Mouse (Mus musculus) adrenal gland, postnatal 14 days (tissue): ENCODE results near the gene Prr15l. TPM values are rescaled to one million over a fixed set of nuclear protein-coding genes. Genes with fewer than 3 reads are reported as not detected.
A peak's percentile ranks its signal among the peaks of the same experiment; 100 is the strongest.

Source experiments
- DNase-seq: peaks from one replicate; pipeline ENCODE4 v3.0.0; 2021; ENCODE audit warnings: mixed read lengths
- total RNA-seq: library from RNA; stranded (reverse); gene quantifications from 2 replicates; pipeline ENCODE4 v1.2.3, GENCODE M21; 2021

The Prr15l gene
- total RNA-seq, 1 experiment from 2014 or later: 0.37 TPM

GRCm38 (mm10) chr11:96977606-96978400, 49.9 kb downstream of the Prr15l start:
- DNase-seq: peak; percentile 99

DNA sequence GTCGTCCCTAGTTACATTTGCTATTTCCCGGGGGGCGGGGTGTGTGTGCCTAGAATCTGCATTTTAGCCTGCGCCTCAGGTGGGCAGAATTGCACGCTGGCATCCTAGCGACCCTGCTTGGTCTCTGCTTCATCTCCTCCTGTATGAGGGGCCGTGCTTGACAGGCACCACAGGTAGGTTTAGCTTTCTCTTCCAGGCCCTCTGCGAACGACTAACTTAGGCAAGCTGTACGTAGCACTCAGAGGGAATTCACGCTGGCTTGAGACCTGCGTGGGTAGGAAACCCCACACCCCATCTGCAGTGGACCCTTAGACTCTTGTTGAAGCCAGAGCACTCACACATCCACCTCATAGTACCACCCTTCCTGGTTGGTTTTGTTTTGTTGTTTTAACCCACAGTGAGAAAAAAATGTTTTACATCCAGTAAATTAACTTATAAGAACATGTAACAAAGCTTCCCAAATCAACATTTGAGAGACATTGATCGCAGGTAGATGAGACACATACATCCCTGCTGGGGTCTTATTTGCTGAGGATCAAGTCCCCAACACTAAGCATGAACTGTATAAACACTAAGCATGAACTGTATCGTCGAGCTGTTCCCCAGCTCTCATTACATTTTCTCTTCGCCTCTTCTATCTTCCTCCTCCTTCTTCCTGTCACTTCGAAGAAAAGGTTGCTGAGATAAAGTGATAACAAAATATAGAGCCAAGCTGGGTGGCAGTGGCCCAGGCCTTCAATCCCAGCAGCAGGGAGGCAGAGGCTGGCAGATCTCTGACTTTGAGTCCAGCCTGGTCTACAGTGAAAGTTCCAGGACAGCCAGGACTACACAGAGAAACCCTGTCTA, 50.7 kb downstream of the Prr15l start:
- DNase-seq: no peak

- no peak for DNase-seq
Measured at GRCm38 (mm10) chr11:96979329-96979728, 51.4 kb downstream of the Prr15l start.

- DNase-seq: peak; percentile 40
Measured at GRCm38 (mm10) chr11:96980021-96980420, 52.1 kb downstream of the Prr15l start.

GRCm38 (mm10) chr11:96981461-96981860, 53.6 kb downstream of the Prr15l start:
- no peak for DNase-seq

DNA sequence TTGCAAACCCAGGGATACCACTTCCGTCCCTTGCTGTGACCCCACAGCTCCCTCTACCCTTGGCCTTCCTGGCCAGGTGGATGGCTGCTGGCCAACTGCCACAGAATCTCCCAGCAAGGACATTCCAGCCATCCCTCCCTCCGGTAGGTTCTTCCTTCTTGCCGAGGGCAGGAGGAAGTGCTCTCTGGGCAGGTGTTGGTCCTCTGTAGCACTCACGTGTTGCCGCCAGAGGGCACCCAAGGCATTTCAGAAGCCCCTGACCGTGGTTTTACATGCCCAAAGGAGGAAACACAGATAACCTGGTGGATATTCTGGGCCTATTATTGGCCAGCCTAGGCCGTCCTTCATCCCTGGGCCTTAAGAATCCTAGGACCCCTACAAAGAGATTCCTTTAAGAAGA, 54.5 kb downstream of the Prr15l start:
- peak; percentile 89 for DNase-seq

DNA sequence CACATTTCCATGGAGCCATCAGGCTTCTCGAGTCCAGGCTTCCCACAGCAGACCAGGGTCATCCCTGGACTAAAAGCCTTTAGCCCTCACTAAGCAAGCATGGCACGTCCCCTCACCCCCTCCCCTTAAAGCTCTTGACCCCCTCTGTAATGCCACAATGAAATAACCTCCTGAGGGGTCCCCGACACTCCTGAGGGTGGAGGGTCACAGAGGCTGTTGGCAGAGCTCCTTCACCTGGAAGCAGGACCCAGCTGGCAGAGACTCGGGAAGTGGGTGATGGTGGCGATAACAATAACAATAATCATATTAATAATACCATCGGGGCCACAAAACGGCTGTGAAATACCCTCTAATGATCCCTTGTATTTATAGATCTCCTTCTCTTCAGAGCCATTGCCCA, 55.0 kb downstream of the Prr15l start, which contains the start of gene Sp2:
Gene Sp2, minus strand, starts transcription at position 101 of the 400 bp plus-strand sequence.
- DNase-seq: no peak

DNA sequence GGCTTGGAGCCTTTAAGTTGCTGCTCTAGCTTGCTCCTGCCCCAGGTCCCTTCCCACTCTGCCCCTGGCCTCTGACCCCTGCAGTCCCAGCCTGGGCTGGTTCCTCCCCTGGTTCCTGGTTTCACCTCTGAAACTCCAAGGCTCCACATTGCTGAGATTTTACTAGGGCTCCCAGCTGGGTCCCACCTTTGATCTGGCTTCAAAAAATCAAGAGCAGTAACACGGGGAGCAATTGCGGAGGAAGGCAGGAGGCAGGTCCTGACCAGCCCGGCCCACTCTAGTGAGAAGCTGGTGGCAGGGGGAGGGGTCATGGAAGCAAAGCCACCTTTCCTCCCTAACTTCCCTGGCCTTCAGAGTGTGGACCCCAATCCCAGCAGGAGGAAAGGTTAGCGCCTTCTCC, 57.0 kb downstream of the Prr15l start:
- DNase-seq: no peak

GRCm38 (mm10) chr11:96986463-96986862, 58.6 kb downstream of the Prr15l start:
- DNase-seq: no peak

Other genes with a start within 250 kb of the Prr15l start
- 23.4 and 27.2 TPM in 2 replicates for gene Snx11, start 150.5 kb upstream of the Prr15l start, total RNA-seq
- 69.8 and 78.1 TPM in 2 replicates for gene Cbx1, start 139.0 kb upstream of the Prr15l start, total RNA-seq
- gene Nfe2l1, start 98.1 kb upstream of the Prr15l start, total RNA-seq: 362 and 371 TPM in 2 replicates
- 39.8 and 43.7 TPM in 2 replicates for gene Copz2, start 78.2 kb upstream of the Prr15l start, total RNA-seq
- 48.6 and 49.9 TPM in 2 replicates for gene Cdk5rap3, start 11.6 kb upstream of the Prr15l start, total RNA-seq
- 28.3 and 31.9 TPM in 2 replicates for gene Pnpo, start 15.9 kb downstream of the Prr15l start, total RNA-seq
- 15.5 and 18.3 TPM in 2 replicates for gene Sp2, start 54.9 kb downstream of the Prr15l start, total RNA-seq
- gene Sp6, start 85.3 kb downstream of the Prr15l start, total RNA-seq: 0.22 and 0.30 TPM in 2 replicates
- gene Scrn2, start 101.8 kb downstream of the Prr15l start, total RNA-seq: 15.9 and 18.3 TPM in 2 replicates
- gene Lrrc46, start 113.3 kb downstream of the Prr15l start, total RNA-seq: 0.93 and 0.94 TPM in 2 replicates
- 124 and 130 TPM in 2 replicates for gene Mrpl10, start 113.5 kb downstream of the Prr15l start, total RNA-seq
- 8.0 and 10.1 TPM in 2 replicates for gene Osbpl7, start 122.5 kb downstream of the Prr15l start, total RNA-seq
- gene Tbx21, start 187.2 kb downstream of the Prr15l start, total RNA-seq: 0.33 and 0.56 TPM in 2 replicates
- 17.6 and 22.9 TPM in 2 replicates for gene Tbkbp1, start 223.4 kb downstream of the Prr15l start, total RNA-seq